Mouse (Mus musculus): Measurements from ENCODE around the gene Srek1ip1. TPM values are rescaled to one million over a fixed set of nuclear protein-coding genes. Genes with fewer than 3 reads are reported as not detected.

The Srek1ip1 gene
- polyA plus RNA-seq, 1 experiment from 2014 or later = 23.7 TPM

- Histone ChIP-seq H3K4me1 (ENCODE audit: insufficient read depth, low read length) (peaks cover 8% of the 10 kb centered on the region), H3K27me3 (ENCODE audit: insufficient read depth, low read length) (no peaks in the 10 kb centered on the region), H3K4me2 (replicated peaks; ENCODE audit: low read depth, low read length) (no peak overlapping the region), H3K36me3 (ENCODE audit: insufficient read depth, low read length) (peaks cover 32% of the 10 kb centered on the region), H3K27ac (ENCODE audit: low read length) (no peak overlapping the region), H3K9ac (replicated peaks; ENCODE audit: low read length) (no peak overlapping the region), H3K4me3 (ENCODE audit: low read length) (no peak overlapping the region), H3K9me3 (ENCODE audit: low read length) (peaks cover 14% of the 10 kb centered on the region)
- 64% methylated on average over 2 of the region's 2 CpGs for WGBS
- ATAC-seq (ENCODE audit: low FRiP score, low TSS enrichment) = no peak
Measured at GRCm38 (mm10) chr13:104825470-104825869, 33.2 kb downstream of the Srek1ip1 start.

DNA sequence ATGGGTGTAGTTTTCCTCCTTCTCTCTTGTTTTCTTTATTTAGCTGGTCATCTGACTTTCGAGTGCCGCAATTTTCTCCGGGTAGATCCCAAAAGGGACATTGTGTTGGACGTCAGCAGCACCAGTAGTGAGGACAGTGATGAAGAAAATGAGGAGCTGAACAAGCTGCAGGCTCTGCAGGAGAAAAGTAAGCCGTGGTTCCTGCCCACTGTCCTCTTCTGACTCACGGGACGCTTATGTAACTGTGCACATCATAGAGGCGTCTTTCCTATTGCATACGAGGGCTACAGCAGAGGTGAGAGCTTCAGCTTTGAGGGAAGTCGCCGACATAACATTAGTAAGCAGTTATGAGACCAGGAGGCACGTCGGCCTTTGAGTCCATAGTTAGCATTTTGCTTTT is 40.5 kb downstream of the Srek1ip1 start:
- Histone ChIP-seq H3K27ac (ENCODE audit: low read length) (no peak overlapping the region), H3K9ac (replicated peaks; ENCODE audit: low read length) (no peak overlapping the region), H3K36me3 (ENCODE audit: insufficient read depth, low read length) (peaks cover 58% of the 10 kb centered on the region), H3K4me2 (replicated peaks; ENCODE audit: low read depth, low read length) (no peak overlapping the region), H3K4me1 (ENCODE audit: insufficient read depth, low read length) (no peaks in the 10 kb centered on the region), H3K9me3 (ENCODE audit: low read length) (peaks cover 5% of the 10 kb centered on the region; the same call in 1 of the 2 replicates), H3K27me3 (ENCODE audit: insufficient read depth, low read length) (no peaks in the 10 kb centered on the region), H3K4me3 (ENCODE audit: low read length) (no peak overlapping the region)
- WGBS = 91% methylated on average over 13 of the region's 13 CpGs
- no peak for ATAC-seq (ENCODE audit: low FRiP score, low TSS enrichment)

- no peak overlapping the region for H3K27ac ChIP-seq (ENCODE audit: low read length)
- no peak overlapping the region for H3K9ac ChIP-seq (replicated peaks; ENCODE audit: low read length)
- no peaks in the 10 kb centered on the region for H3K27me3 ChIP-seq (ENCODE audit: insufficient read depth, low read length)
- no peaks in the 10 kb centered on the region for H3K4me1 ChIP-seq (ENCODE audit: insufficient read depth, low read length)
- no peaks in the 10 kb centered on the region for H3K9me3 ChIP-seq (ENCODE audit: low read length)
- no peak overlapping the region for H3K4me3 ChIP-seq (ENCODE audit: low read length)
- no peak overlapping the region for H3K4me2 ChIP-seq (replicated peaks; ENCODE audit: low read depth, low read length)
- ATAC-seq (ENCODE audit: low FRiP score, low TSS enrichment) = no peak
- WGBS = 54% methylated on average over 7 of the region's 7 CpGs
- peaks cover 34% of the 10 kb centered on the region for H3K36me3 ChIP-seq (ENCODE audit: insufficient read depth, low read length)
Measured at GRCm38 (mm10) chr13:104837628-104838027, 45.3 kb downstream of the Srek1ip1 start.

DNA sequence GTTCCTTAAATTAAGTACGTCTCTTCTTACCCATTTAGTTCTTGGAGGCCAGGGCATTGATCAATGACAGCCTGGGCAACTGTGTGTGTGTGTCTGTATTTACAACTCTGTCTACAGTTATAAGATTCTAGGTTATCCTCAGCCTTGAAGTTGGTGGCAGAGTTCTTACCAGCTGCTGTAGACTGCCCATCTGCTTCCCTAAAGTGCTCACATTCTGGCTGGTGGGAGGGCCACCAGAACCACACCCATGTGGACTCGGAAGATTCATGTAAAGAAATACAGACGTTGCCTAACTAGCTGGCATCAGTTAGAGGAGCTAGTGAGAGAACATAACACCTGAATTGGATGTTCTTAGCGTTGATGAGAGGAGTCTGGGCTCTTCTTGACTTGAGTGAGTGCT is 49.7 kb downstream of the Srek1ip1 start:
- ATAC-seq (ENCODE audit: low FRiP score, low TSS enrichment) = no peak
- H3K4me3 ChIP-seq (ENCODE audit: low read length) = no peak overlapping the region
- WGBS = 66% methylated on average over 4 of the region's 4 CpGs

GRCm38 (mm10) chr13:104843295-104844089 is 51.2 kb downstream of the Srek1ip1 start:
- no peak overlapping the region for H3K4me2 ChIP-seq (replicated peaks; ENCODE audit: low read depth, low read length)
- peaks cover 4% of the 10 kb centered on the region for H3K36me3 ChIP-seq (ENCODE audit: insufficient read depth, low read length)
- H3K9ac ChIP-seq (replicated peaks; ENCODE audit: low read length) = no peak overlapping the region
- no peak for ATAC-seq (ENCODE audit: low FRiP score, low TSS enrichment)
- WGBS = 92% methylated on average over 8 of the region's 13 CpGs
- no peak overlapping the region for H3K4me3 ChIP-seq (ENCODE audit: low read length)
- H3K9me3 ChIP-seq (ENCODE audit: low read length) = no peaks in the 10 kb centered on the region
- H3K27ac ChIP-seq (ENCODE audit: low read length) = no peak overlapping the region
- H3K4me1 ChIP-seq (ENCODE audit: insufficient read depth, low read length) = no peaks in the 10 kb centered on the region
- H3K27me3 ChIP-seq (ENCODE audit: insufficient read depth, low read length) = no peaks in the 10 kb centered on the region

More for the DNA sequence above, 49.7 kb downstream of the Srek1ip1 start:
- Histone ChIP-seq H3K27ac (ENCODE audit: low read length) (no peak overlapping the region), H3K4me1 (ENCODE audit: insufficient read depth, low read length) (no peaks in the 10 kb centered on the region), H3K9me3 (ENCODE audit: low read length) (no peaks in the 10 kb centered on the region), H3K4me2 (replicated peaks; ENCODE audit: low read depth, low read length) (no peak overlapping the region), H3K36me3 (ENCODE audit: insufficient read depth, low read length) (peaks cover 12% of the 10 kb centered on the region), H3K27me3 (ENCODE audit: insufficient read depth, low read length) (no peaks in the 10 kb centered on the region), H3K9ac (replicated peaks; ENCODE audit: low read length) (no peak overlapping the region)

- 85% methylated on average over 2 of the region's 2 CpGs for WGBS
- no peaks in the 10 kb centered on the region for H3K27me3 ChIP-seq (ENCODE audit: insufficient read depth, low read length)
- ATAC-seq (ENCODE audit: low FRiP score, low TSS enrichment) = no peak
- no peak overlapping the region for H3K9ac ChIP-seq (replicated peaks; ENCODE audit: low read length)
- no peak overlapping the region for H3K27ac ChIP-seq (ENCODE audit: low read length)
- no peak overlapping the region for H3K4me3 ChIP-seq (ENCODE audit: low read length)
- H3K4me2 ChIP-seq (replicated peaks; ENCODE audit: low read depth, low read length) = no peak overlapping the region
- H3K9me3 ChIP-seq (ENCODE audit: low read length) = no peaks in the 10 kb centered on the region
- H3K36me3 ChIP-seq (ENCODE audit: insufficient read depth, low read length) = no peaks in the 10 kb centered on the region
- no peaks in the 10 kb centered on the region for H3K4me1 ChIP-seq (ENCODE audit: insufficient read depth, low read length)
Measured at GRCm38 (mm10) chr13:104853645-104854044, 61.4 kb downstream of the Srek1ip1 start.

DNA sequence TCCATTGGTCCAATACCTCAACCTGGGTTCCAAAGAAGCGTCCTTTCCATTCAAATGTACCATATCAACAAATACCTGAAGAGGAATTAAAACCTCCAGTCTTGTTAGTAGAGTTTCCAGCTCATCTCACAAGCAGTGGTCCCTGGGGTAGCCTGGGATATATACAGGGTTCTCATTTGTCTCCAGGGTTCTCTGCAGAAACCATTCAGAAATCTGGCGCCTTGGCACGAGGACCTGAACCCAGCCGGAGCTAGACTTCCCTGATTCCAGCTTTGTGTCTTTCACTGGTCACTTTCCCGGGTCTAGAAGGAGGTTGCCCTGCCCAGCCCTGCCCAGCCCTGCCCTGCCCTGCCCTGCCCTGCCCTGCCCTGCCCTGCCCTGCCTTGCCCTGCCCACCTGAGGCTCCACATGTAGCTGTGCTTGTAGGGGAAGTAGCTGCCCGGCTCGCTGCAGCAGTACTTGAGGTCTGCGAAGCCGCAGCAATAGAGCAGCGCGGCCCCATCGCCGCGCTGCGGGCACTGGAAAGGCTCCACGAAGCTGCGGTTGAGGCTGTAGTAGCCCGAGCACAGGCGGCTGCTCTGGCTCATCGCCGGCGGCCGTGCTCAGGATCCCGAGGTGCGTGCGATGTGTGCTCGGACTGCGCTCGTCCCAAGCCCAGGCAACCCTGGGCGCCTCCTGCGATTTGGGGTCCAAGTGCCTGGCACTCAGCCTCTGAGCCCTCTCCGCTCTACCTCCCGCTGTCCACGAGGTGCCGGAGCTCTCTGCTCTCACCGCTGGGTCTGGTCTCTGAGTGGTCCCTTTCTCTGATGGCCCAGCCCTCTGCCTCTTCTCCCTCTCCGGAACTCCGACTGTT is 71.1 kb downstream of the Srek1ip1 start, which contains the start of gene Shisal2b:
Gene Shisal2b (minus strand): TSS at position 767 of the 853 bp plus-strand sequence.
- Histone ChIP-seq H3K27me3 (ENCODE audit: insufficient read depth, low read length) (peaks cover 6% of the 10 kb centered on the region), H3K27ac (ENCODE audit: low read length) (no peak within 1 kb of the TSS), H3K9me3 (ENCODE audit: low read length) (no peaks in the 10 kb centered on the region), H3K4me3 (ENCODE audit: low read length) (peak within 1 kb of the TSS; percentile 57), H3K4me1 (ENCODE audit: insufficient read depth, low read length) (peaks cover 3% of the 10 kb centered on the region; the same call in 1 of the 2 replicates), H3K9ac (replicated peaks; ENCODE audit: low read length) (peak within 1 kb of the TSS; percentile 66), H3K4me2 (replicated peaks; ENCODE audit: low read depth, low read length) (peak within 1 kb of the TSS; percentile 97), H3K36me3 (ENCODE audit: insufficient read depth, low read length) (no peaks in the 10 kb centered on the region)
- 4% methylated on average over 38 of the region's 38 CpGs for WGBS
- peak; percentile 90 for ATAC-seq (ENCODE audit: low FRiP score, low TSS enrichment)

GRCm38 (mm10) chr13:104866726-104867125 is 74.4 kb downstream of the Srek1ip1 start:
- WGBS = 91% methylated on average over 5 of the region's 5 CpGs
- no peak for ATAC-seq (ENCODE audit: low FRiP score, low TSS enrichment)
- Histone ChIP-seq H3K4me2 (replicated peaks; ENCODE audit: low read depth, low read length) (no peak overlapping the region), H3K9ac (replicated peaks; ENCODE audit: low read length) (no peak overlapping the region), H3K27ac (ENCODE audit: low read length) (no peak overlapping the region), H3K36me3 (ENCODE audit: insufficient read depth, low read length) (no peaks in the 10 kb centered on the region), H3K4me3 (ENCODE audit: low read length) (no peak overlapping the region), H3K27me3 (ENCODE audit: insufficient read depth, low read length) (peaks cover 6% of the 10 kb centered on the region), H3K4me1 (ENCODE audit: insufficient read depth, low read length) (peaks cover 3% of the 10 kb centered on the region; the same call in 1 of the 2 replicates), H3K9me3 (ENCODE audit: low read length) (no peaks in the 10 kb centered on the region)

DNA sequence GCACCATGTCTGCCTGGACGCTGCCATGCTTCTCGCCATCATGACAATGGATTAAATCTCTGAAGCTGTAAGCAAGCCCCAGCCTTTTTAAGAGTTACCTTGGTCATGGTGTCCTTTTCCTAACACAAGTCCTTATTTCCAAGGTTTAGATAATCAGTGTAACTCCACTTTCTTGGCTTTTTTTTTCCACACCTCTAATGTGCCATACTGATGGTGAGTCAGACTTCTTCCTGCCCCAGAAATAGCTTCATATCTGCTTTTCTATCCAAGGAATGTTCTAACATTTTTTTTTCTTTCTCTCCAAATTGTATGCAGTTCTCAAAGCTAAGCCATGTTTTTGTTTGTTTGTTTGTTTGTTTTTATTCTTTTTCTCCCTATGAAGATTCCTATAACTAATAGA is 77.6 kb downstream of the Srek1ip1 start:
- no peak overlapping the region for H3K4me2 ChIP-seq (replicated peaks; ENCODE audit: low read depth, low read length)
- no peak overlapping the region for H3K9ac ChIP-seq (replicated peaks; ENCODE audit: low read length)
- H3K9me3 ChIP-seq (ENCODE audit: low read length) = no peaks in the 10 kb centered on the region
- no peak overlapping the region for H3K27ac ChIP-seq (ENCODE audit: low read length)
- WGBS = 97% methylated on average over 2 of the region's 2 CpGs
- H3K27me3 ChIP-seq (ENCODE audit: insufficient read depth, low read length) = no peaks in the 10 kb centered on the region
- no peak overlapping the region for H3K4me3 ChIP-seq (ENCODE audit: low read length)
- no peaks in the 10 kb centered on the region for H3K36me3 ChIP-seq (ENCODE audit: insufficient read depth, low read length)
- no peaks in the 10 kb centered on the region for H3K4me1 ChIP-seq (ENCODE audit: insufficient read depth, low read length)
- ATAC-seq (ENCODE audit: low FRiP score, low TSS enrichment) = no peak

Measured in kidney, embryonic 16.5 days (tissue).